Mouse (Mus musculus): ENCODE measurements at regions not wholly inside any gene's neighbourhood (a gene's known extent, or its start where the extent isn't known, plus 50 kb on each side); places are given as distances from the start of the nearest gene placed in this dataset.
"Not testable (repeated sequence)": the region's sequence is repeated elsewhere in the genome, so short reads cannot be mapped to it uniquely, and the experiment has no call there.

- not testable (repeated sequence) for DNase-seq (ENCODE audit: low read depth)
Observed at GRCm38 (mm10) chr15:34027111-34027510, 330.6 kb downstream of the 9430069I07Rik start.

- no peak for DNase-seq (ENCODE audit: low read depth)
Observed at GRCm38 (mm10) chr15:34025396-34025795, 332.3 kb downstream of the 9430069I07Rik start.

- peak; percentile 21 for DNase-seq (ENCODE audit: low read depth)
Observed at GRCm38 (mm10) chr15:34021857-34022256, 335.8 kb downstream of the 9430069I07Rik start.

- DNase-seq (ENCODE audit: low read depth), result no peak
Observed at GRCm38 (mm10) chr15:34016397-34017156, 341.1 kb downstream of the 9430069I07Rik start.

GRCm38 (mm10) chr15:34008591-34008990 lies 349.1 kb downstream of the 9430069I07Rik start:
- DNase-seq (ENCODE audit: low read depth), result no peak

GRCm38 (mm10) chr15:33992383-33992782 lies 365.3 kb downstream of the 9430069I07Rik start:
- no peak for DNase-seq (ENCODE audit: low read depth)

GRCm38 (mm10) chr15:33975077-33975476 lies 382.6 kb downstream of the 9430069I07Rik start:
- DNase-seq (ENCODE audit: low read depth), result no peak

- DNase-seq (ENCODE audit: low read depth), result no peak
Observed at GRCm38 (mm10) chr15:33973466-33973865, 384.2 kb downstream of the 9430069I07Rik start.

GRCm38 (mm10) chr15:33969409-33969808 lies 388.3 kb downstream of the 9430069I07Rik start:
- DNase-seq (ENCODE audit: low read depth), result no peak

- no peak for DNase-seq (ENCODE audit: low read depth)
Observed at GRCm38 (mm10) chr15:33935013-33935664, 422.5 kb downstream of the 9430069I07Rik start.

- DNase-seq (ENCODE audit: low read depth), result no peak
Observed at GRCm38 (mm10) chr15:33926446-33926845, 431.2 kb downstream of the 9430069I07Rik start.

- no peak for DNase-seq (ENCODE audit: low read depth)
Observed at GRCm38 (mm10) chr15:33924094-33924890, 433.4 kb downstream of the 9430069I07Rik start.

- no peak for DNase-seq (ENCODE audit: low read depth)
Observed at GRCm38 (mm10) chr15:33914891-33915290, 442.8 kb downstream of the 9430069I07Rik start.

GRCm38 (mm10) chr15:33906727-33907479 lies 450.8 kb downstream of the 9430069I07Rik start:
- DNase-seq (ENCODE audit: low read depth), result no peak

GRCm38 (mm10) chr15:33896076-33896475 lies 461.6 kb downstream of the 9430069I07Rik start:
- no peak for DNase-seq (ENCODE audit: low read depth)

GRCm38 (mm10) chr15:33890606-33891005 lies 467.1 kb downstream of the 9430069I07Rik start:
- DNase-seq (ENCODE audit: low read depth), result no peak

GRCm38 (mm10) chr15:33888865-33889368 lies 468.8 kb downstream of the 9430069I07Rik start:
- DNase-seq (ENCODE audit: low read depth), result no peak

GRCm38 (mm10) chr15:33862224-33862752 lies 495.4 kb downstream of the 9430069I07Rik start:
- no peak for DNase-seq (ENCODE audit: low read depth)

- no peak for DNase-seq (ENCODE audit: low read depth)
Observed at GRCm38 (mm10) chr15:33825435-33826088, 532.1 kb downstream of the 9430069I07Rik start.

GRCm38 (mm10) chr15:33824826-33825225 lies 532.8 kb downstream of the 9430069I07Rik start:
- DNase-seq (ENCODE audit: low read depth), result no peak

GRCm38 (mm10) chr15:33780960-33781359 lies 576.7 kb downstream of the 9430069I07Rik start:
- no peak for DNase-seq (ENCODE audit: low read depth)

All from c-Kit-positive CD71-positive TER-119-negative erythroid progenitor cells, embryonic 14.5 days (primary cell).